Mouse (Mus musculus): ENCODE measurements around the gene Arhgap19.

The Arhgap19 gene

GRCm38 (mm10) chr19:41738896-41739295 is 63.0 kb downstream of the Arhgap19 start:
- DNase-seq (ENCODE audit: low read depth), result no peak

GRCm38 (mm10) chr19:41738429-41738805 is 63.4 kb downstream of the Arhgap19 start:
- no peak for DNase-seq (ENCODE audit: low read depth)

DNA sequence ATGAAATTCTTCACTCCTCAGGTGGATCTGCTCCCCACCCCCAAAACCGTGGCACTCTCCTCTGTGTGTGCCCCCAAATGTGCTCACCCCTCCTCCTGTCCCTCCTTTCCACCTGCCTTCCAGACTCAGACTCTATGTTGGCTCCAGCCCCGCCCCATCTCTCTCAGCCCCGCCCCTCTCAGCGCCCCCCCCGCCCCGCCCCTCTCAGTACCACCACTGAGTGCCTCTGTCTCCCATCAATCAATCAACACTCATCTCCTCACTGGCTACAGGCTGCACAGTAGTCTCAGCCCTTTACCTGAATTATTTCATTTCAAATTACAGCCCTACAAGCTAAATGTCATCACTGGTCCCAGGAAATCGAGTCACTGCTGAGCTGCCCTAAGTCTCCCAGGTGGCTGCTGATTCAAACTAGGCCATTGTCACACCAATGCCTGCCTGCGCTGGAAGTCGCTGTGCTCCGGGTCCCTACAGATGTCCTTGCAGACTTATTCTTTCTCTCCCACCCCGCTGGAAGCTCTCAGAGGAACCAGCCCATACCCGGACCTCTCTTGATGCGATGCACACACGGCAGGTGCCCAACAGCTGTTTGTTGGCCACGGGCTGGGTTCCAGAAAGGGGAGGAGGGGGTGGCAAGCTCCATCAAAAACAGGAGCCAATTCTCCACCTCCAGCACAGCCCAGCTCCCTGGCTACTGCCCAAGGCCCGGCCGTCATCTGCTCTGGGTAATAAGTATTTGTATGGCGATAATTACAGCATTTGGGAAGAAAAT is 64.0 kb downstream of the Arhgap19 start:
- no peak for DNase-seq (ENCODE audit: low read depth)

DNA sequence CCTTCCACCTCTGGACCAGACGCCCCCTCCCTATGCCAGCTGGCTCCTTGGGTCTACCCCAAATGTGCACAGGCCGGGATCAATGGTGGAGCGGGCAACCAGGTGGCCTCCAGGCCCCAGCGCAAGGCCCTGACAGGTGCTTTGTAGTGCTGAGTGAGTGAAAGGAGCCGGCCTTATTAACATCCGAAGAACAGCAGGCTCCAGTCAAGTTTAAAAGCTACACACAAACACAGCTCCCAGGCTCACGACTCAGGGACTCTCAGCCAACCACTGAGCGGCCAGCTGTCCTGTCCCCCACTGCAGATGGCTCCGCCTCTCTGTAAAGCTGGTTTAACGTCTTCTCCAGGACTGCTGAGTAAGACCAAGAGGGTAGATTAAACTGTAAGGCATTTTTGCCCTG is 67.2 kb downstream of the Arhgap19 start:
- no peak for DNase-seq (ENCODE audit: low read depth)

- no peak for DNase-seq (ENCODE audit: low read depth)
Measured at GRCm38 (mm10) chr19:41725491-41725890, 76.4 kb downstream of the Arhgap19 start.

DNA sequence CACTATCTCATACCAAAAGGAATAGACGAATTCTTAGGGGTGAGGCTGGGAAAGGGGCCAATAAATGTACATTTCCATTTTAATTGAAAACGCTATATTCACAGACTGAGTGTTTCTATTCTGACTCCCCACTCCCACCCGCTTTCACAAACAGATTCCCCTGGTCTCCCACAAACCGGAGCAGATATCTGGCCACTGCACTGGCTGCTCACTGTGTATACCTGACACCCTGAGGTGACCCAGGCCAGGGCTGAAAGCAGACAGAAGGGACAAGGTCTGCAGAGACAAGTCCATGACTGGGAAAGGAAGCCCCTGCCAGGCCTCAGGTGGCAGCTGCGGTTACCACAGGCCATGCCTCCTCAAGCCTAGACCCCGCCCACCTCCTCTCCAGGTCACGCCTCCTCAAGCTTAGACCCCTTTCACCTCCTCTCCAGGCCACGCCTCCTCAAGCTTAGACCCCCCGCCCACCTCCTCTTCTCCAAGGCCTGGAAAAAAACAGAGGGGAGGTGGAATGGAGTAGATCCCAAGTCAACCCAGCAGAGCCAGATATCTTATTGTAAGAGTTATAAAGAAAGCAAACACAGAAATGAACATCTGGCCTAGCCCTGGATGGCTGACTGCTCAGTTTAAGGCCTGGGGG is 76.9 kb downstream of the Arhgap19 start:
- no peak for DNase-seq (ENCODE audit: low read depth)

GRCm38 (mm10) chr19:41723337-41723736 is 78.5 kb downstream of the Arhgap19 start:
- DNase-seq (ENCODE audit: low read depth), result no peak

GRCm38 (mm10) chr19:41719436-41719835 is 82.4 kb downstream of the Arhgap19 start:
- no peak for DNase-seq (ENCODE audit: low read depth)

Data from induced T-regulatory cell, adult 2 months (primary cell).